Mouse (Mus musculus): ENCODE results near the gene Foxp1. TPM values are rescaled to one million over a fixed set of nuclear protein-coding genes. Genes with fewer than 3 reads are reported as not detected.

Foxp1 gene
- 120 TPM for polyA plus RNA-seq (2015; fragmentation: Illumina TruSeq; extraction: RNeasy Lipid Tissue Mini Kit (QIAGEN cat#74804); ENCODE audit: insufficient read depth, low replicate concordance)

GRCm38 (mm10) chr6:99522359-99523108 is at the start of gene Foxp1:
TSS of gene Foxp1 (minus strand) at chr6:99522721.

Other genes starting within 250 kb of the Foxp1 start
- gene Eif4e3, start 144.1 kb upstream of the Foxp1 start, polyA plus RNA-seq (2015; fragmentation: Illumina TruSeq; extraction: RNeasy Lipid Tissue Mini Kit (QIAGEN cat#74804); ENCODE audit: insufficient read depth, low replicate concordance), result 26.5 TPM
- gene Gm20696, start 144.1 kb upstream of the Foxp1 start, polyA plus RNA-seq (2015; fragmentation: Illumina TruSeq; extraction: RNeasy Lipid Tissue Mini Kit (QIAGEN cat#74804); ENCODE audit: insufficient read depth, low replicate concordance), result 0.62 TPM
- 0.75 TPM for gene Gpr27, start 170.0 kb upstream of the Foxp1 start, polyA plus RNA-seq (2015; fragmentation: Illumina TruSeq; extraction: RNeasy Lipid Tissue Mini Kit (QIAGEN cat#74804); ENCODE audit: insufficient read depth, low replicate concordance)
- not detected for gene Prok2, start 203.7 kb upstream of the Foxp1 start, polyA plus RNA-seq (2015; fragmentation: Illumina TruSeq; extraction: RNeasy Lipid Tissue Mini Kit (QIAGEN cat#74804); ENCODE audit: insufficient read depth, low replicate concordance)

Data from spleen, adult 10 weeks (tissue).